Mouse (Mus musculus) Patski (cell line): Measurements from ENCODE around the gene Frem1. TPM values are rescaled to one million over a fixed set of nuclear protein-coding genes. Genes with fewer than 3 reads are reported as not detected.

Experiments
- ATAC-seq: fragments of 100-300 bp; one replicate; pipeline ENCODE4 v1.8.0; 2021
- CTCF ChIA-PET: fragments of 350-600 bp; sonication (Branson Sonifier 250); formaldehyde crosslinking; loops from one replicate; lab custom pipeline; 2022; ENCODE audit warnings: inconsistent platforms; lab: Charles Lee
- POLR2A ChIA-PET: fragments of 350-600 bp; sonication (Branson Sonifier 250); formaldehyde crosslinking; loops from one replicate; lab custom pipeline; 2022; ENCODE audit warnings: antibody characterized with exemption, inconsistent platforms; lab: Charles Lee
- DNase-seq: peaks from one replicate; pipeline ENCODE4 v3.0.0-alpha.2; 2011; ENCODE audit warnings: low read depth, low spot score
- H3K27me3 ChIP-seq: fragments of 371-371 bp; one replicate; pipeline ENCODE4 v1.5.1; 2021
- CTCF ChIP-seq: fragments of 100-300 bp; IDR thresholded peaks from one replicate; pipeline ENCODE4 v1.5.1; 2021
- in situ Hi-C: fragments of 300-500 bp; cut with MboI; formaldehyde crosslinking; loops from 3 replicates; pipeline ENCODE4 v1.11.1; 2018; ENCODE audit warnings: low pct_unique_long_range_greater_than_20kb, mixed read lengths
- polyA plus RNA-seq: library from polyadenylated mRNA; unstranded; gene quantifications from one replicate; pipeline ENCODE4 v1.2.3, GENCODE M21; 2021

Gene Frem1
- polyA plus RNA-seq, 1 experiment from 2014 or later, result 0.10 TPM

DNA sequence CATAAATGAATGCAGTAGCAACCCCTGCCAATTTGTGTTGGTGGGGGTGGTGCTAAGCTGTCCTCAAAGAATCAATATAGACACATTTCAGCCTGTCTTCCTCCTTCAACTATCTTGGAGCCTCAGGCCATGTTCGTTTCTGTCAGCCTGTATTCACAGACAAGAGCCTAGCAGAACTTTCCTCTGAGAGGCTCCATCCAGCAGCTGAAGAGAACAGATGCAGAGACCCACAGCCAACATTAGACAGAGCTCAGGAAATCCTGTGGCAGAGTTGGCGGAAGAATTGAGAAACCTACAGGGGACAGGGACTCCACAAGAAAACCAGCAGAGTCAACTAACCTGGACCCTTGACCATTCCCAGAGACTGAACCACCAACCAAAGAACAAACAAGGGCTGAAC lies 3.3 kb upstream of the Frem1 start:
- no peaks in the 10 kb centered on the region for H3K27me3 ChIP-seq
- CTCF ChIA-PET, result interaction anchor here (1.5 kb wide), 1 partner anchor 15 kb away, joined by 3 read pairs; no protein-coding TSS in a partner anchor
- TF ChIP-seq CTCF, result no peak
- no peak for ATAC-seq
- POLR2A ChIA-PET, result no interaction called here
- no peak for DNase-seq
- in situ Hi-C loops, result no loop called here

- TF ChIP-seq CTCF, result no peak
- CTCF ChIA-PET, result interaction anchor here (1.3 kb wide), 1 partner anchor 9 kb away, joined by 3 read pairs; no protein-coding TSS in a partner anchor
- ATAC-seq, result no peak
- no peak for DNase-seq
- H3K27me3 ChIP-seq, result no peaks in the 10 kb centered on the region
- in situ Hi-C loops, result no loop called here
- POLR2A ChIA-PET, result interaction anchor here (0.7 kb wide), 1 partner anchor 46 kb away, joined by 4 read pairs; no protein-coding TSS in a partner anchor
Measured at GRCm38 (mm10) chr4:83053206-83053605, 1.1 kb upstream of the Frem1 start.

DNA sequence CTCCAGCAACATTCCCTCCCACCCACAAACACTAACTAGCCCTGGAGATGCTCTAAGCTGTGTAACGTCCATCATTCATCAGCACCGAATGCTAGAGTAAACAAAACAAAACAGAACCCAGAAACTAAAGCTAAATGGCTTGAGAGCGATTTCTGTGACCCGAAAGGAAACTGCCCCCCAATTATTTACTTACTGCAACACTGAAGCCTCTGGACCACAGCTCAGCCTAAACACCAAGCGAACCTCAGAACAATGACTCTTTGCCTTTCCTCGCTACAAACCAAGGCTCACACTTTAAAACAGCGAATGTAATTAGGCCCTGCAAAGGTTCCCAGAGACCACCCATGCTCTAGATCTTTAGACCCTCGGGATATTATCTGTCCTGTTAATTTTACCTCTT lies 963 bp downstream of the Frem1 start:
- in situ Hi-C loops, result no loop called here
- ChIA-PET POLR2A (no interaction called here), CTCF (no interaction called here)
- H3K27me3 ChIP-seq, result peaks cover 6% of the 10 kb centered on the region
- DNase-seq, result no peak
- no peak for ATAC-seq
- no peak for TF ChIP-seq CTCF

- ATAC-seq (no peak), DNase-seq (no peak)
- no peak for TF ChIP-seq CTCF
- H3K27me3 ChIP-seq, result peaks cover 6% of the 10 kb centered on the region
- ChIA-PET POLR2A (no interaction called here), CTCF (no interaction called here)
- in situ Hi-C loops, result no loop called here
Measured at GRCm38 (mm10) chr4:83050151-83050796, 1.9 kb downstream of the Frem1 start.

DNA sequence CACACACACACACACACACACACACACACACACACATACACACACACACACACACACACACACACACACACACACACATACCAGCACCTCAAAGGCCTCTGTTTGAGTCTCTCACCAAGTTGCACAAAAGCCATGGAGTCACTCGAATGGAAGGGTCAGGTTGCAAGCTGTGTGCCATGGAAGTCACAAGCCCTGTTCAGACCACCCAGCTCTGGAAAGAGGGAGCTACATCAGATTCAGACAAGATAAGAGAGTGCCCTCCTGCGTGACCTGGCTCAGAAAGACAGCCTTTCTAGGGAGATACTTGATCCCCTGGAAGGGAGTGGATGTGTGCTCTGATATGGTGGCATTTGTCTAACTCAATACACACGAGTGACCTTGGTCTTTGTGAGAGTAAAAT lies 2.9 kb downstream of the Frem1 start:
- no peak for DNase-seq
- H3K27me3 ChIP-seq, result peaks cover 6% of the 10 kb centered on the region
- ATAC-seq, result no peak
- POLR2A ChIA-PET, result interaction anchor here (0.7 kb wide), 1 partner anchor 615 kb away, joined by 4 read pairs; no protein-coding TSS in a partner anchor
- in situ Hi-C loops, result no loop called here
- CTCF ChIA-PET, result no interaction called here
- no peak for TF ChIP-seq CTCF

DNA sequence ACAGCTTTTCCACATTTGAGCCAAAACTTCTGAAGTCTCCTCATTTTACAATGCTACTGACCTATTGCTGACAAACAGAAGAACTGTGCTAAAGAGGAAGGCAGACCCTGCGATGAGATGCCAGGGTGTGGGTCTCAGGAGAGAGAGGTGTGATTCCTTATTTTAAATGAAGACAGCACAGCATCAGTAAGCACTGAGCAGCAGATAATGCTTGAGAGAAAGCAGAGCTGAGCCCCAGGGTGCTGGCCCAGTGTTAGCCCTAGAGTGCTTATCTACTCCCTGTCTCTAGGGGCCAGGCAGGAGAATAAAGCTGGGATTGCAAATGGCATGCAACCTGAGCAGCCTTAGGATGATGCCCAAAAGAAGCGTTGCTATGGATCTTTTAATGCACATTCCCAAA lies 3.6 kb downstream of the Frem1 start:
- H3K27me3 ChIP-seq, result peaks cover 6% of the 10 kb centered on the region
- ChIA-PET POLR2A (interaction anchor here (0.7 kb wide), 1 partner anchor 616 kb away, joined by 4 read pairs; no protein-coding TSS in a partner anchor), CTCF (no interaction called here)
- no peak for ATAC-seq
- in situ Hi-C loops, result no loop called here
- no peak for DNase-seq
- TF ChIP-seq CTCF, result no peak

DNA sequence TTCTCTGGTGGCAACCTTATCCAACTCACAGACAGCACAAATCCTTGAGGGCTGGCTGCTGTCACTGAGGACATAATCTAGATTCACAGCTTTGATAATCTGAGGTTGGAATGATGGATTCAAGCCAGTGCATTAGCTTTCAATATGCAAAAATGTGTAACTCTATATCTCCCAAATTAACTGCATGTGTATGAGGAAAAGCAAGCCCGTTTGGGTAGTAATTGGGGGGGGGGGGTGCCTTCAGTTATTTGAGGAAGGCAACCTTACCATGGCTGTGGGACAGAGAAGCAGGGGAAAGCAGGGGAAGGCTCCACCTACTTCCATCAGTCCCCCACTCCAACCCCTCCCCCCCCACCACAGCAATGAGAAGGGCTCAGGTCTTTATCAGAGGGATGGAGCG lies 5.3 kb downstream of the Frem1 start:
- POLR2A ChIA-PET, result interaction anchor here (0.7 kb wide), 1 partner anchor 284 kb away, joined by 3 read pairs; no protein-coding TSS in a partner anchor
- DNase-seq (no peak), ATAC-seq (no peak)
- H3K27me3 ChIP-seq, result peaks cover 6% of the 10 kb centered on the region
- no peak for TF ChIP-seq CTCF
- CTCF ChIA-PET, result no interaction called here
- in situ Hi-C loops, result no loop called here

DNA sequence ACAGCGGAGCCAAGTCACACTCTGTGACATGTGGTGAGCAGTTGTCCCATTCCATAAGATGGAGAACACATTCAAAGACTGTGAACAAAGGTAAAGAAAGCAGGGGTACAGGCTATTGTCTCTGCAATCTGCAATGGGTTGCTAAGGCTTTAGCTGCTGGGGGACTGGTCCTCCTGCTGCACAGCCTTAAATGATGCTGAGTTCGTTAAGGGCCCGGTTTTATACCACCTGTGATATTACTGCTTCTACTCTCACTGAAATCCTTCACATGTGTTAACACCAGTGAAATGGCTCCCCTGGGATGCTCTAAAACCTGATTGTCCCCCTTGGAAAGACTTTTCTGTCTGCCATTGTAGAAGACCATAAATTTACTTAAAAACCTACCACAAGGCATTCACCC lies 6.1 kb downstream of the Frem1 start:
- in situ Hi-C loops, result no loop called here
- CTCF ChIA-PET, result no interaction called here
- DNase-seq, result no peak
- H3K27me3 ChIP-seq, result peaks cover 6% of the 10 kb centered on the region
- no peak for TF ChIP-seq CTCF
- POLR2A ChIA-PET, result no interaction called here
- no peak for ATAC-seq

- ATAC-seq (no peak), DNase-seq (no peak)
- ChIA-PET POLR2A (no interaction called here), CTCF (no interaction called here)
- H3K27me3 ChIP-seq, result peaks cover 6% of the 10 kb centered on the region
- no peak for TF ChIP-seq CTCF
- in situ Hi-C loops, result no loop called here
Measured at GRCm38 (mm10) chr4:83045266-83045665, 6.9 kb downstream of the Frem1 start.

DNA sequence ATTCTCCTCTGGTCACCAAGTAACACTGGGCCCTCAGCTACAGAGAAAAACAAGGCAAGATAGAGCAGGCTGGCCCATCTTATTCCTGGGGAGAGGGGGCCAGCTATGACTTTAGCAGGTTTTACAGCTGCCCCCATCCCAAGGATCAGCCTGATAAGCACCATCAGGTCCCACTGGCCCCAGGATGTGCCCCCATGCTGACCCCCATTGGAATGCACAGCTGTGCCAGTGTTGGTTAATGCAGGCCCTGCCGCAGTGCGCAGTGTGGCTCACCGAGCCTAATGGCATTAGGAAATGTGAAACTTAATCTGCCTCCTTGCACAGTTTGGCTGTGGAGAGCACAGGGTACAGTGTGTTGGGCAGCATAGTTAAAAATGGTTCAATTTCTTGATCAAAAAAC lies 11.4 kb downstream of the Frem1 start:
- TF ChIP-seq CTCF, result no peak
- CTCF ChIA-PET, result interaction anchor here (1.8 kb wide), 1 partner anchor 15 kb away, joined by 3 read pairs; no protein-coding TSS in a partner anchor
- ATAC-seq, result no peak
- POLR2A ChIA-PET, result no interaction called here
- no peak for DNase-seq
- no peaks in the 10 kb centered on the region for H3K27me3 ChIP-seq
- in situ Hi-C loops, result no loop called here

- no peak for ATAC-seq
- no peak for DNase-seq
- in situ Hi-C loops, result no loop called here
- ChIA-PET POLR2A (interaction anchor here (0.6 kb wide), 1 partner anchor 155 kb away, joined by 4 read pairs; no protein-coding TSS in a partner anchor), CTCF (no interaction called here)
- no peak for TF ChIP-seq CTCF
- H3K27me3 ChIP-seq, result no peaks in the 10 kb centered on the region
Measured at GRCm38 (mm10) chr4:83032780-83033179, 19.4 kb downstream of the Frem1 start.

GRCm38 (mm10) chr4:83031591-83031990 lies 20.5 kb downstream of the Frem1 start:
- TF ChIP-seq CTCF, result no peak
- ATAC-seq, result no peak
- in situ Hi-C loops, result no loop called here
- ChIA-PET POLR2A (no interaction called here), CTCF (no interaction called here)
- H3K27me3 ChIP-seq, result no peaks in the 10 kb centered on the region
- no peak for DNase-seq
